Mouse (Mus musculus) megakaryocyte, embryonic 14.5 days (primary cell): Measurements from ENCODE around the gene Msl1.

Experiments
- FLI1 ChIP-seq: IDR thresholded peaks from 2 replicates; pipeline ENCODE4 v1.6.1; 2012; ENCODE audit warnings: low read length, inconsistent platforms, mixed read lengths
- GATA1 ChIP-seq: IDR thresholded peaks from 3 replicates; pipeline ENCODE4 v1.6.1; 2012; ENCODE audit warnings: mixed read lengths, low read length, inconsistent platforms, borderline replicate concordance

GRCm38 (mm10) chr11:98789219-98789807, 6.0 kb upstream of the Msl1 start:
- TF ChIP-seq FLI1 = no peak
- no peak for TF ChIP-seq GATA1
